Mouse (Mus musculus): ENCODE data around the gene Zfp273.
"Not testable (repeated sequence)": the region's sequence is repeated elsewhere in the genome, so short reads cannot be mapped to it uniquely, and the experiment has no call there.

Gene Zfp273

GRCm38 (mm10) chr13:67813710-67814660, at the start of gene Zfp273:
Gene Zfp273 (plus strand): TSS chr13:67813740.
- DNase-seq (ENCODE audit: low spot score in 2 of 2): peak; percentile 56 to 58

GRCm38 (mm10) chr13:67779265-67780221, 34.0 kb upstream of the Zfp273 start, which contains the start of gene Zfp493:
Gene Zfp493 (plus strand): TSS chr13:67779693.
- DNase-seq (ENCODE audit: low spot score in 2 of 2): peak; percentile 41 to 43

GRCm38 (mm10) chr13:67791921-67792455, 21.6 kb upstream of the Zfp273 start:
- no peak for DNase-seq (ENCODE audit: low spot score in 2 of 2)

DNA sequence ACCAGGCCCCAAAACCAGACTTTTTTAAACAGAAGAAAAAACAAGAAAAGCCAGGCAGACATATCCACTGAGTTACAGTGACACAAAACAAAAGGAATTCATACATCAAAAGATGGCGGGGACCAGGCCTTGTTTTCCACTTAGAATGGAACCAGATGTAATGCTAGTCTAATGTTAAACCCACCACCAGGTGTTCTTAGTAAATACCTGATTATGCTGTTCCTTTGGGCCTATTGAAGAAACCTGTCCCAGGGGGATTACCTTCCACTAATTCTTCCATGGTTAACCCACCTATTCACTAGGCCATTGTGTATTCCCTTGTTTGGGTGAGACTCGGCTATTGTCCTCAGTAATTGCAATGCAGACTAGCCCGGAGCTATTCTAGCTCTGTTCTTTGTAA, 14.9 kb upstream of the Zfp273 start:
- no peak for DNase-seq (ENCODE audit: low spot score in 2 of 2)

DNA sequence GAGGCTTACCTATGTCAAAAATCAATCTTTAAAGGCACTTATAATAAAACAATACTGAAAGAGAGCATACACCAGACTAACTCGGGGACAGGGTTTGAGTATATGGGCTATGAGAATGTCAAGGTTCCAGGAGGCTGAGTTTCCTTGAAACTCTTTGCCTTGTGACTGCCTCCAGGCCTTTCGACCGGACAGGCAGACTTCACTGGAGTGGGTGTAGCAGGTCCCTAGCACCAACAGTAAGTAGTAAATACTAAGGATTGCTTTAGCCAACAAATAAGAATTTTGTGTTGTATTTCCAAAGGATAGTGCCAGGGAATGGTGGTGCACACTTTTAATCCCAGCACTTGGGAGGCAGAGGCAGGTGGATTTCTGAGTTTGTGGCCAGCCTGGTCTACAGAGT, 14.4 kb upstream of the Zfp273 start:
- not testable (repeated sequence) for DNase-seq (ENCODE audit: low spot score in 2 of 2)

GRCm38 (mm10) chr13:67811651-67812210, 1.8 kb upstream of the Zfp273 start:
- no peak for DNase-seq (ENCODE audit: low spot score in 2 of 2)

- no peak for DNase-seq (ENCODE audit: low spot score in 2 of 2)
These were observed 405 bp upstream of the Zfp273 start for GRCm38 (mm10) chr13:67812961-67813709.

GRCm38 (mm10) chr13:67818636-67819035, 5.1 kb downstream of the Zfp273 start:
- DNase-seq (ENCODE audit: low spot score in 2 of 2): no peak

DNA sequence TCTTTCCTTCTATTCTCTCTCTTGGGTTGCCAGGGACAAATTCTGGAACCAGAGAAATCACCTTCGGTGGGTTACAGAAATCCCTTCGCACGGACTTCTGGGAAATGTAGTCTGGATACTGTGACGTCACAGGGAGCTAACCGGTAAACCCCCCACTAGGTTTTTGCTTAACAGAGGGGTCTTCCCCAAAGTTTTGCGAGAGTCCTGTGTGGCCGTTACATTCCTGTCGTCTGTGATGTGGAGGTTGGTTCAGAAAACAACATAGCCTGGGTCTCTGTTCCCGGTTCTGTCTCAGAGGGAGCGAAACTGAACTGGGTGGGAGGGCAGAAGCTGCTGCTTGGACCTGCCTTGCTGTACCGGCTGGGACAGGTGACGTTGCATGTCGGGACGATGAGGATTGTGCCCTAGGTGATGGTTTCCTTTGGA, 17.4 kb downstream of the Zfp273 start, which contains the start of gene Gm10037:
Gm10037 (plus strand) TSS at position 196 of the 426 bp plus-strand sequence.
- peak; percentile 29 to 31 for DNase-seq (ENCODE audit: low spot score in 2 of 2)

- DNase-seq (ENCODE audit: low spot score in 2 of 2): not testable (repeated sequence)
These were observed 19.6 kb downstream of the Zfp273 start for GRCm38 (mm10) chr13:67833137-67833536.

DNA sequence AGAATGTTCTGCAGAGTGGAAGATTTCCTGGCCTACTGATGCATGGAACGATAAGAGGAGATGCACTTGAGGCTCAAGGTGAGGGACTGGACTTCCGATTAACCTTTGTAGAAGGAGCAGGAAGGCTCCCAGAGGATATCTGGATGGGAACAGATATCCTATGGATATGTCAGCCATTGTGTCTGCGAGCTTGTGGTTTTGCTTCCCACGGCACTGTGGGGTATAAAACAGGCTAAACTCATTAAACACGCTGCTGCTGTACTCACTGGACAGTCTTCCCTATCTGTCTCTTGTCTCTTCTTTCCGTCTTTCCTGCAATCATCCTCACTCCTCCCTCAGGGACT, 30.2 kb downstream of the Zfp273 start:
- DNase-seq (ENCODE audit: low spot score in 2 of 2): no peak

- DNase-seq (ENCODE audit: low spot score in 2 of 2): peak; percentile 38 to 60
These were observed 30.7 kb downstream of the Zfp273 start for GRCm38 (mm10) chr13:67844119-67844852.

GRCm38 (mm10) chr13:67844853-67845194, 31.3 kb downstream of the Zfp273 start:
- DNase-seq (ENCODE audit: low spot score in 2 of 2): no peak

DNA sequence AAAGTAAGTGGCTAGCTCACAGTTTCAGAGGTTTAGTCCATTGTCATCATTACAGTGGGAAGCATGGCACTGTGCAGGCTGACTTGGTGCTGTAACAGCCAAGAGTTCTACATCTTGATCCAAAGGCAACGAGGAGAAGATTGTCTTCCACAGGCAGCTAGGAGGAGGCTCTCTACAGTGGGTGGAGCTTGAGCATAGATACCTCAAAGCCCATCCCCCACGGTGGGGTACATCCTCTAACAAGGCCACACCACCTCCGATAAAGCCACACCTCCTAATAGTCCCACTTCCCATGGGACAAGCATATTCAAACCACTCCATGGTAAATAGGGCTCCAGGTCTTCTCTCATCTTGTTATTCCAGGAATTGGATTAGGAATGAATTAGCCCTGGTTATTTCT, 36.8 kb downstream of the Zfp273 start:
- DNase-seq (ENCODE audit: low spot score in 2 of 2): no peak

- no peak for DNase-seq (ENCODE audit: low spot score in 2 of 2)
These were observed 39.6 kb downstream of the Zfp273 start for GRCm38 (mm10) chr13:67853130-67853529.

DNA sequence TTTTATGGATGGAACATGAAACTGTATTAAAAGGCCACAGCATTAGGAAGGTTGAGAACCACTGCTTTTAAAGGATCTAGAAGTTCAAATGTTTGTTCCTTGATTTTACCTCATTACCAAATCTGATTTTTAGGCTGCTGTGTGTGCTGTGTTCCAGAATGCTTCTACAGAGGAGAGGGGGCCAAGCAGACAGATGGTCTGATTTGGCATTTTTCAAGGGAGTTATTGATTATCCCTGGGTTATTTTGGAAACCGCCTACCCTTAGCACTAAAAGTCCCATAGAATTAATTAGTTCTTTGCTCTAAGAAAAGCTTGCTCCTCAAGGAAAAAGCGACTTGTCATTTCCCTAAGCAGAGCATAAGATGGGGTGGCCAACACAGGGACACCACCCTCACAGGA, 40.4 kb downstream of the Zfp273 start:
- no peak for DNase-seq (ENCODE audit: low spot score in 2 of 2)

DNA sequence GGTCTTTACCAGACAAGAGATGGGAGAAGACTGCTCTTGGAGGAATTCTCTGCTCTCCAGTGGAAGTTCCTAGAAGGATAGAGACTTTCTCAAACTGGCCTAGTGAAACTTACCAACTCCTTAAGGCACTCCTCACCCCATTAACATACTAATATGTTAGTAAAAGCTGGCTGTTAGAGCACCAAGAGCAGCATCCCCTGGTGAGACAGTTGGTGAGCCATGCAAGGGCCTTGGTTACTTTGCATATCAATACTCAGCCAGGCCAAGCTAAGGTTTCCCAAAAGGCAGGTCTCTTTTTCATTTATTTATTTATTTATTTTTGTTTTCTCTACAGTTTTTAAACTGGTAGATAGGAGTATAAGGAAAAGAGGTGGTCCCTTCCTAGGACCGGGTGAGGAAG, 43.8 kb downstream of the Zfp273 start:
- DNase-seq (ENCODE audit: low spot score in 2 of 2): no peak

DNA sequence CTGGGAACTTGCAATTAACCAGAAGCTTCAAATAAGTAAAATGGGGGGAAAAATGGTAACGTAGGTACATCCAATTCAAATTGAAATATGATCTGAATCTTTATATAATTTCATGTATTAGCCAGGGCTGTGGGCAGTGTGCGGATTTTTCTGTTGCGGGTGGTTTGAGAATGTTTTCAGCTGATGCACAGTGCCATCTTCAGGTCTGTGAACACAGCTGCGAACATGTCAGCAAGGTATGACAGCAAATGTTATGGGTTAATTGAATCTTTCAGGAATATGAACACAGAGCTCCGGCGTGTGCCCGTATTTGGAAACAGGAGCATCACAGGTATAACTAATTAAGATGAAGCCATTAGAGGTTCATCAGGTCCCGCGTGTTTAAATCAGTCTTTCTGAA, 49.0 kb downstream of the Zfp273 start:
- DNase-seq (ENCODE audit: low spot score in 2 of 2): no peak

- DNase-seq (ENCODE audit: low spot score in 2 of 2): no peak
These were observed 49.5 kb downstream of the Zfp273 start, which contains the start of gene BC048507 for GRCm38 (mm10) chr13:67863026-67863425. Gene BC048507 (plus strand): TSS chr13:67863326.

- no peak for DNase-seq (ENCODE audit: low spot score in 2 of 2)
These were observed 51.3 kb downstream of the Zfp273 start for GRCm38 (mm10) chr13:67864764-67865350.
